Mouse (Mus musculus) G1E (cell line): ENCODE measurements around the gene Creld1.

ENCODE experiments used
- CTCF ChIP-seq: IDR thresholded peaks from 2 replicates; pipeline ENCODE4 v1.5.1; 2012; ENCODE audit warnings: low read depth, low read length, inconsistent platforms, mixed read lengths
- GATA1 ChIP-seq: IDR thresholded peaks from 2 replicates; pipeline ENCODE4 v1.6.1; 2012; ENCODE audit warnings: borderline replicate concordance, low read length, inconsistent platforms, mixed read lengths

- TF ChIP-seq CTCF (no peak), GATA1 (no peak)
Observed at GRCm38 (mm10) chr6:113477353-113477752, 5.7 kb upstream of the Creld1 start.
